Mouse (Mus musculus) thymus, postnatal 0 days (tissue): Measurements from ENCODE around the gene Rab1a. TPM values are rescaled to one million over a fixed set of nuclear protein-coding genes. Genes with fewer than 3 reads are reported as not detected.
"Not testable (repeated sequence)": the region's sequence is repeated elsewhere in the genome, so short reads cannot be mapped to it uniquely, and the experiment has no call there.

Experiments
- DNase-seq: peaks from one replicate; pipeline ENCODE4 v3.0.0-alpha.2; 2015; ENCODE audit warnings: low spot score
- polyA plus RNA-seq: library from polyadenylated mRNA; unstranded; fragments of >200 nt; fragmentation: Nextera tagmentation; extraction: Ambion mirVana; gene quantifications from 2 replicates; pipeline ENCODE4 v1.2.1, GENCODE M21; 2015

The Rab1a gene
- 172 and 180 TPM in 2 replicates for polyA plus RNA-seq

DNA sequence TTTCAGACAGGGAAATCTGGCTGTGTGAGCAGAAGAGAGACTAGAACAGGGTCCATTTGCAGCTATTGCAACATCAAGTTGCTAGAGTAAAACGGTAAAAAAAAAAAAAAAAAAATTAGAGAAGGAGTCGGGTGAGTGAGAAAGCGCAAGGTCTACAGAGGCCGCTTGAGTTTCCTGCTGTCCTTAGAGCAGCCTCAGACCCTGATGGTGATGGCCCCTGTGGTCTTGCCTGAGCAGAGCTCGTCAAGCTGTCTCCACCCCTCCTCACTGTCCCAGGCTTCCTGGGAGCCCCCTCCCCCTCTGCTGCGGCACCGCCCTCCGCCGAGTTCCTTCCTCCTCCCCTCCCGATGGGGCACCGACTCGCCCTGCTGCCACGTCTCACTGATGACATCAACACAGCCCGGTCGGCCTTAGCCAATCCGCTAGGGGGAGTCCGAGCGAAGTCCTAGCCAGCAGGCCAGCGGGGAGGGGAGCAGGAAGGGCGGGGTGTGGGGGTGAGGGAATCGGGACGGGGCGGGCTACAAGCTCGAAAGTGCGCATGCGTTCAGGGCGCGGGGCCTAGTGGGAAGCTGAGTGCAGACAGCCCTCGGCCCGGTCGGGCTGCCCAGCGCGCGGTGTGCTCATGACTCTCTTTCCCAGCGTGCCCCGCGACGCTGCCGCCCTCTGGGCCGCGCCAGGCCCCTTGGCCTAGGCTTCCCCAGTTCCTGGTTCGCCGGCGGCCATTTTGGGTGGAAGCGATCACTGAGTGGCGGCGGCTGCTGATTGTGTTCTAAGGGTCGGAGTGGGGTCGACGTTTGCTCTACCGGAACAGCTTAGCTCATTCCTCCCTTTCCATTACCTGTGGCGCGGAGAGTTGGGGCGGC, at the start of gene Rab1a:
Gene Rab1a, plus strand, starts transcription at position 720 of the 863 bp plus-strand sequence.
- DNase-seq = peak; percentile 100

DNA sequence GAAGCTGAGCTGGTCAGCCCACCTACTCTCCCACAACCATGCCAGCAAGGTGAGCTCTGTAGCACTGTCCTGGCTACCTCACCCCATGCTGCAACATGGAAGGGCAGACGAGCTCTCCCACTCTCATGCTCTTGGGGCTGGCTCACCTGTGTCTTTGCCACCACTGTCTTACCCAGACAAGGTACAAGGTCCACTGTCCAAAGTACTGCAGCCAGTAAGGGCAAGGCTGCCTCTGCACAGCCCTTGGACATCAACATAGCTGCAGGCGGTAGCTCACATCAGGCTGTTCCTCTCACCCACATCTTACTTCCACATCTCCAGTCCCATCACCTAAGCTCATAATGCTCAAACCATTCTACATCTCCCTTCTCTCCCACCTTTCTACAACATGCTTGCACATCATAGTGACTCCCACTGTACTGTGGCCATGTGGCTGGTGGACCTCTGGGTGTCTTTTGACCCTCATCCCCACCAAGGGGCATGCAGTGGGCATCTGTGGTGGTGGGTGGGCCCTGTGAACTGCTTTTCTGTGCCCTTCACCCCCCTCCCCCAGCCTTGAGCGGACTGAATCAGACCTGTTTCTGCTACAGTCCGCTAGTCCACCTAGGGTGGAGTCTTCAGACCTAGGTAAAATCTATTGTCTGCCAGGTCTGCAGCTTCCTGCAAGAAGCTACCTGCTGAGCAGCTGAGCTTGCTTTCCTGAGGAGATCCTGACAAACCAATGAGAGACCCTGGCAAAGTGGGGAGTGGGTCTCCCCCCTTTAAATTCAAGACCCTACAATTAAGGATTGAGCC, 48.9 kb upstream of the Rab1a start:
- no peak for DNase-seq

DNA sequence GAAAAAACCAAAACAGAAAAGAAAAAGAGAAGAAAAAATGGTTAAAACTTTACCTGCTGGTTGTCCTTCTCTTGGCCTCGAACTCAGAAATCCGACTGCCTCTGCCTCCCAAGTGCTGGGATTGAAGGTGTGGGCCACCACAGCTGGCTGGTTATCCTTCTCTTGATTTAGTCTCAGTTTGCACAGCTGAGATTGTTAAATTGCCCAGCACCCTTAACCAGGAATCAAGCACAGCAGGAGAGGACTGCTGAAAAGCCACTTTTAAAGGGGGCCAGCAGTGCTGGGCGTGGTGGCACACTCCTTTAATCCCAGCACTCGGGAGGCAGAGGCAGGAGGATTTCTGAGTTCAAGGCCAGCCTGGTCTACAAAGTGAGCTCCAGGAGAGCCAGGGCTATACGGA, 47.7 kb upstream of the Rab1a start:
- DNase-seq = not testable (repeated sequence)

DNA sequence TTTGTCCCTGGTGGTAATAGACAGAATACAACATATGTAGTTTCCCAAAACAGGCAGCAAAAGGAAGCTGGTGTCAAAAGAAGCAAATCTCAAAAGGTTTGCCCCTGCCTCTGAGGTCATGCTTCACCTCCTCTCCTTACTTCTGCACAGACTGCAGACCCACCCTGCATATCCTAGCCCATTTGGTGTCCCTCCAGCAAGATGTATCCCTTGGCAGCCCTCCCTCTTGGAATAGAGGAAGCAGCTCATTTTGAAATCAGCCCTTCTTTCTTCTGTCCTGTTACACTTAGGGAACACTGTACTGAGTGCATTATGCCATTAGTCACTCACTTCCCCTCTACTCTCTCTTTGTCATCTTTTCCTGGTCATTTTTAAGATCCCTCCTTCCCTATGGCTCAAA, 42.4 kb upstream of the Rab1a start:
- DNase-seq = no peak

DNA sequence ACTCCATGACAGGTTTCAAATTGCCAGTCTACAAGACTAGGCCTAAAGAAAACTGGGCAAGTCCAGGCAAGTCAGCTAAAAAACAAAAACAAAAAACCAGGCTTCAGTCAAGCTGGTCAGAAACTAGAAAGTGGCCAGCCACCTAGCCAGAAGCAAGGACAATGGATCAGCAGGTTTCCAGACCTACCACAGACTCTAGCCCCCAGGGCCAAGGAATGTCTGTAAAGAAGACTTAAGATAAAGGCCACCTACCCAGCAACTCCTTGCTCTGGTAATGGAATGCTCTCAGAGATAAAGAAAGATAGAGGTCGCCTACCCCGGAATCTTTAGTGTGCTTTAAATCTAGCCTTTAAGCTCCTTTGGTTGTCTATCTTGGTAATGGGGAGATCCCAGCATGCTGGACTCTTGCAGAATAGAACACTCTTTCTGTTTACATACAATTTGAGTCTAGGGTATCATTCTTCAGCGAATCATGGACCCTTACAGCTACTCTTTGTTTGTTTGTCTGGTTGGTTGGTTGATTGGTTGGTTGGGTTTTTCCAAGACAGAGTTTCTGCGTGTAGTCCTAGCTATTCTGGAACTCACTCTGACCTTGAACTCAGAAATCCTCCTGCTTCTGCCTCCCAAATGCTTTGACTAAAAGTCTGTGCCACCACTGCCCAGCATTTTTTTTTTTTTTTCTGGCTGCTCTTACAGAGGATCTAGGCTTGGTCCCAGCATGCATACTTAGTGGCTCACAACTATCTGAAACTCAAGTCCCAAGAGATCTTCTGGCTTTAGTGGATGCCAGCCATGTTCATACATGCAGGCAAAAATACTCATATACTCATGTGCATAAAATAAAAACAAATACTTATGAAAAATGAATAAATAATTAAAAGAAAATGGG, 36.0 kb upstream of the Rab1a start:
- no peak for DNase-seq

DNA sequence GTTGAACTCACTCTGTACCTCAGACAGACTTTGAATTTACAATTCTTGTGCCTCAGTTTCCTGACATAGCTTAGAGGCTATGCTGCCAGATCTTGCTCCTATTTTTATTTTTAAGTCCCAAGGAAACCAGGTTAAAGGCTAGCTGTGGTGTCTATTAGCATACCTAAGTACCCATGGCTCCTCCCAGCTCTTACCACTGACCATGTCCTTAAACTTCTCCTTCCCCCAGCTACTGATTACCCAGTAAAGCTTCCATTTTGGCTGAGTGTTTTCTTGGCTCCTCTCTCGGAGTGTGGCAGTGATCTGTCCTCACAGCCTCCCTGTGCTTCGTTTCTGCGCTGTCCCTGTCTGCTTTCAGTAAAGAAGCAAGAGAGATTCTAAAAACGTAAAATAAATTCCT, 35.2 kb upstream of the Rab1a start:
- DNase-seq = no peak

DNA sequence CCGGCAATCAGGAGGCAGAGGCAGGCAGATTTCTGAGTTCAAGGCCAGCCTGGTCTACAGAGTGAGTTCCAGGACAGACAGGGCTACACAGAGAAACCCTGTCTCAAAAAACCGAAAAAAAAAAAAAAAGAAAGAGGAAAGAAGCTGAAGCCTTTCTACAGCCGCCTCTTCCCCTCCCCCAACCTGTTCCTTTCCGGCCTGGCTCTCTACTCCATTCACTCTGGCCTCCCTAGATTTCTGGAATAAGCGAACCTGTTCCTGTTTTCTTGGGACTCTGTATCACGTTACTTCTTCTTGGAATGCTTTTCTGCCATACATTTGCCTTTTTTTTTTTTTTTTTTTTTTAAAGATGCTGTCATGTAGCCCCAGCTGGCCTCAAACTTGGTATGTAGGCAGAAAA, 34.8 kb upstream of the Rab1a start:
- DNase-seq = not testable (repeated sequence)

DNA sequence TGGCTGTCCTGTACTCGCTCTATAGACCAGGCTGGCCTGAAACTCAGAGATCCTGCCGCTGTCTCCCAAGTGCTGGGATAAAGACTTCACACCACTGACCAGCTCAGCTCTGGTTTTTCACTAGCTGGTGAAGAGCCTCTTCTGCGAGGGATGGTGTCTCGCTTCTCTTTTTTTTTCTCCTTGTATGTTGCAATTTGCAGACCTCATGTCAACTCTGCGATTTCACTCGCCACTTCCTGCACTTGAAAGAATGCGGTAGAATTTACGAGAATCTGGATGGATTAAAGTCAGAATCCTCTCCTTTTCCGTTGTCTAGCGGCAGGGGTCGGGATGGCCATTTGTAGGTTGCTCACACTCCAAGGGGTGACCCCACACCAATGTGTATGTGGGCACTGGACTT, 32.3 kb upstream of the Rab1a start:
- DNase-seq = no peak

DNA sequence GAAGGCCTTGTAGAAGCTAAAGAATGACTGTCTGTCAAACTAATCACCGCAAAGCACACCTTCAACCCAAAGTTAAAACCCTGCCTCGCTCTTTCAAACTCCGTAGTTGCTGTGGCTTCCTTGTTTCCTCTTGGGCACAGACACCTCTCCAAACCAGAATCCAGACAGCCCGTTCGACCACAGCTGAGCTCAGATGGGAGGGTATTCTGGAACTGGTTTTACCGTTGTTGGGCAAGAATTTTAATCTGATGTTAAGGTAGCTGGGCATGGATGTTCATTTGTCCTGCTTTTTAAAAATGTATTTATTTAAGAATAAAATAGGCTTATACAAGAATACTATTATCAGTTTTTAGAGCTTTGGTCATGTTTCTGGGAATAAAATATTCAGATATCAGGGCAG, 14.0 kb upstream of the Rab1a start:
- no peak for DNase-seq

DNA sequence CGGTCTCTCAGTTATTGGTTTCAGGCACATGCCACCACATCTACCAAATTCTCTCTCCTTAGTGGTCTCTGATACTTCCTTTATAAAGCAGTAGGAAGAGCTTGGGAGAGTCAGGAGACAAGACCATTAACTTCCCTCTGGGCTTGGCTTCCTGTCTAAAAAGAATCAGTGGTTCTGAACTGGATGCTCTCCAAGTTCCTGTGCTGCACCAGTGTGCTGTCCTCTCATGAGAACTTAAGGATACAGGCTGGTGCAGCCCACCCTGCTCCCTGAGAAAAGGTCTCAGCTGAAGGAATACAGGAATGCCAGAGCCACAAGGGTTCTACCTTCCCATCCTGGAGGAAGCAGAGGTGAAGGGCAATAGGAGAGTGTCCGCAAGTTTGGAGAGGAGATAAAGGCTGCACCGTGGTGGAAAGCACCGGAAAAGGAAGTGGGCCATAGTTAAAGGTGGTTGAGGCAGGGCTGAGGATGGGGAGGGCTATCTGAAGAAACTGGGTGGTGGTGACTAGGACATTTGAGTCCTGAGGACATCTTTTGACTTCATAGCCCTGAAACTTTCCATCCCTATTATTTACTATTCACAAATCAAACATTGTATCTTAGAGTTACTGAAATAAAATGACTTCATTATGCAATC, 8.0 kb upstream of the Rab1a start:
- DNase-seq = no peak

DNA sequence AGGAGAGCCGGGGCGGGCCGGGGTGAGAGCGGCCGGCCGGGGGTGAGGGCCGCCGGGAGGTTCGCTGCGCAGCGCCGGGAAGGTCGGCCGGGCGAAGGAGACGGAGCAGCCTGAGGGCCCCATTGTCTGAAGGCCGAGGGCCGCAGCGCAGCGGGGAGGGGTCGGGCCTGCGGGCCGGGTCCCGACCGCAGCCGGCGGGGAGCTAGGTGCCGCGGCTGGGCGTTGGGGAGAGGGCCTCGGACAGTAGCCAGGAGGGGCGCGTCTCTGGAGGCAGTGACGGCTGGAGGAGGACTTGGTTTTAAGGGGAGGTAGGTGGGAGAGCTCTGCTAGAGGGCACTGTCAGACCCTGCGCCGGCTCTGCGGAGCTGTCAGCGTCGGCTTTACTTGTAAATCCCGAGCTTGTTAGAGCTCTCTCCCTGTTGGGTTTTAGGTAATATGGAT, 449 bp downstream of the Rab1a start:
- DNase-seq = peak; percentile 41

DNA sequence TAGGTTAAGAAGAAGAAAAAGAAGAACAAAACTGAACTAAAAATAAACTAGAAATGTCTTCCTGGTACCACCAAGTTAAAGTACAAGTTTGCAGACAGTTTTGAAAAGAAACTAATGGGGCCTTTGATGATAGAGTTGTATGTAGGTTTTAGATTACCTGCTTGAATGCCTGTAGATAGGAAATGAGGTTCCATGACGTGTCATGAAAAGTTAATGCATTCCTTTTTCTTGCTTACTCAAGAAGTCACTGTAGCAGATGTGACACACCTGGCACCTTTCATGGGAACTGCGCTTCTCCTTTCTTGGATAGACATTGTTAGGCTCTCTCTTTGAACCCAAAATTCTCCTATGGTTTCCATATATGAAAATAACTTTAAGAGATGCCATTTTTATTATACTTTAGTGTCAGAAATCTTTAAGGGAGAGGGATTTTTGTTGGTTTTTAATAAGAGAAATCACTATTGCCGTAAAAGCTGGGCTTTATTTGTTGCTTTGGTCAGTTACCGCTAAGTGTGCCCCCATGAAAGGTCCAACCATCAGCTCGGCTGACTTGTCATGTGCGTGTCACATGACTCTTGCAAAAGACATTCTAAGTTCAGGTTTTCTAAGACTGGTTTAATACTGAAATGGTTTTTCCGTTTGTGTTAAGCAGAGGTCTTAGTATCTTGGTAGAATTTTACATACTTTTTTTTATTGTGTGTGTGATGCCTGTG, 1.2 kb downstream of the Rab1a start:
- peak; percentile 29 for DNase-seq

DNA sequence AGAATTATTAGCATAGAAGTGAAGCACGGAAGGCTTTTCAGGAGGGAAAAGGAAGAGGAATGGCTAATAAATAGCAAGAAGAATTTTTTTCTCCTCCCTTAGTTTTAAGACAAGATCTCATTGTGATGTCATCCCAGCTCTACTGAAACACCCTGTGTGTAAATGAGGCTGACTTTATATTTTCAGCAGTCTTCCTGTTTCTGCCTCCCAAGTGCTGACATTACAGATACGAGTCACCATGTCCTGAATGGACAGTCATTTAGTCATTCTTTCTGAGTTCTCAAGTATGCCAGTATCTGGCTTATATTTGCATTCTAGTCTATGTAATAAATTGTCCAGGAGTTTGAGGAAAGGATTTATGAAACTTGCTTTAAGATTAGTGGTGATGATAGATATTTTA, 3.1 kb downstream of the Rab1a start:
- no peak for DNase-seq

DNA sequence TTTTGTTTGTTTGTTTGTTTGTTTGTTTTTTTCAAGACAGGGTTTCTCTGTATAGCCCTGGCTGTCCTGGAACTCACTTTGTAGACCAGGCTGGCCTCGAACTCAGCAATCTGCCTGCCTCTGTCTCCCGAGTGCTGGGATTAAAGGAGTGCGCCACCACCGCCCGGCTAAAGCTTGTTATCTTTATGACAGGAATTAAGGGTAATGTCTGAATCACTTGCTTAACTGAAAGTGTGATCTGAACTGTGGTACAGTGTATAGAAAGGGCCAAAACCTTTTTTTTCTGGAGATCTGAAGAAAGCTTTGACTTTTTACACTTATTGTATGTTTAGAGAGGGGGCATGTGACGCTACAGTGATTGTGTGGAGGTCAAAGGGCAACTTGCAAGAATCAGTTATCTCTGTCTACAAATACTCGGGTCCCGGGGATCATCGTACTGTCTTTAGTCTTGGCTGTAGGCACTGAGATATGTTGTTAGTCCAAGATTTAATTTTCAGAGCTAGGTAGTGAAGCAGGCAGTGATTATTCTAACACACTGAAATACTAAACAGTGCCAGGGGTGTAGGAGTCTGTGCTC, 3.7 kb downstream of the Rab1a start:
- DNase-seq = no peak

DNA sequence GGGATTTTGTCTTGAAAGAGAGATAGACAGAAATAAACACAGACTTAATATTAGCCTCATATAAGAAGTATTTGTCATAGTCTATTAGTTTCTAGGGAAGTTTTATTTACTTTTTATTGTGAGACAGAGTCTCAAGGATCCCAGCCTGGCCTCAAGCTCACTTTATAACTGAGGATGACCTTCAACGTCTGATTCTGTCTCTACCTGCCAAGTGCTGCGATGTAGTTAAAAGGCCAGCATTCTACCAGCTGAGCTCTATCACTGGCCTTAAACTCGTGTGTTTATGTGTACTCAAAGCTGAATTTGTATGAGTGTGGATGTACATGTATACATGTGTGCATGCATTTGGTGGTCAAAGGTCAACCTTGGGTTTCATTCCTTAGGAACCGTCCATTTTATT, 4.3 kb downstream of the Rab1a start:
- DNase-seq = no peak

DNA sequence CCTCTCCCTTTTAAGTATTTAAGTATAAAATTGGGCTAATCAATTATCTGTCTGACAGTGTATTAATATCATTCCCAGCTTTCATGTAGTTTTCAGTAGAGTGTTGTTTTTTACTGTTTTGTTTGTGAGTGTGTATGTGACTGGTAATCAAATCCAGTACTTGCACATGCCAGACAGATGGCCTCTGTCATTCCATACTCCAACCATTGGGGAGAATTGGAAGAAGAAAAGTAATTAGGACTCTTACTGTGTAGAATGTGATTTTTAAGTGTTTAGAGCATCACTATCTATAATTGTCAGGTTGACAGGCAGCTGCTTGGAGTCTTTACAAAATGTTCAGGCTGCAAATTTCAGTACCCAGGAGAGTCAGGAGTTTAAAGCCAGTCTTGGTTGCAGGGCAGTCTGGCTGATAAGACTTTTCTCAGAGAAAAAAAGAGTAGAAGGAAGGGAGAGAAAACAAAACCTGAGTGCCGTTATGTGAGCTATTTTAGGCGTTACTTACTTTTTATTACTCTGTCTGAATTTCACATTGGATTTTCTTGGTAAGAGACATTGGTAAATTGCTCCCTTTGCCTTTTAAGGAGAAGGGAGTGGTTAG, 5.5 kb downstream of the Rab1a start:
- no peak for DNase-seq

DNA sequence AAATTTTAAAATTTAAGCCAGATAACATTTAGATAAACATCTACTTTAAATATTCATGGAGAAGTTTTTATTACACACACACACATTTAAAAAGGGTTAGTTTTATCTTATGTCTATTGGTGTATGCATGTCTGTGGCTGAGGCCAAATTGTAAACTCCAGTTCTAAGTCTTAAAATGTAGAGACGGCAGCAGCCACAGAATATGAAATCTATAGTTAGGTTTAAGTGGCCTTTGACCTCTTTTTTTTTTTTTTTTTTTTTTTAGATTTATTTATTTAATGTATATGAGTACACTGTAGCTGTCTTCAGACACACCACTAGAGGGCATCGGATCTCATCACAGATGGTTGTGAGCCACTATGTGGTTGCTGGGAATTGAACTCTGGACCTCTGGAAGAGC, 6.4 kb downstream of the Rab1a start:
- no peak for DNase-seq

DNA sequence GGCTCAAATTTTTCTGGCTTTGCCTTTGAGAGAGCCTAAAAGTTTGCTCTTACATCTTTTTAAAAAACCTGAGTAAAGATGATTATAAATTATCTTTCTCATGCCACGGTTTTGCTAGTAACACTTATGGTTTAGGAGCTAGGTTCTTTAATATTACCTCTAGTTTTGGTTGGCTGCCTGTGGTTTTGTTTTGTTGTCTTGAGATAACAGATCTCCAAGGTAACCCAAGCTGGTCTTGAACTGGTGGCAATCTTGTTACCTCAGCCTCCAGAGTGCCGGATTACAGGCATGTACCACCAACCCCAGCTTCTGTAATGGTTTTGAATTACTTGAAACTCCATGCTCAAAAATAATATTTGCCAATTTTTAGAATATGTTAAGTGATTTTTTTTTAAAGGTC, 10.6 kb downstream of the Rab1a start:
- DNase-seq = no peak

DNA sequence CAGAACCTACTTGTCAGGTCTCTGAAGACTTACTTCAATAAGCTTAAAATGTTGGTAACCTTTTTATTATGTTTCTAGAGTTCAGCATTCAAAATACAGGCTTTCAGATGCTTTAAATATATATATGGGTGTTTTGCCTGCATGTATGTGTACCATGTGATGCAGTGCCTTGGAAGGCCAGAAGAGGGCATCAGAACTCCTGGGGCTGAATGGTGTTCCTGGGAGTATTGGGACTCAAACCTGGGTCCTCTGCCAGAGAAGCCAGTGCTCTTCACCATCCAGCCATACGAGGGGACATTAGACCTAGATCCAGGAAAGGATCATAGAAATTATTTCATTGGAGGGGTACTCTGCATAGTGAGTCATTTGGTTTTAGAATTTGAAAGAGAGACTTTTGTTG, 13.5 kb downstream of the Rab1a start:
- no peak for DNase-seq

DNA sequence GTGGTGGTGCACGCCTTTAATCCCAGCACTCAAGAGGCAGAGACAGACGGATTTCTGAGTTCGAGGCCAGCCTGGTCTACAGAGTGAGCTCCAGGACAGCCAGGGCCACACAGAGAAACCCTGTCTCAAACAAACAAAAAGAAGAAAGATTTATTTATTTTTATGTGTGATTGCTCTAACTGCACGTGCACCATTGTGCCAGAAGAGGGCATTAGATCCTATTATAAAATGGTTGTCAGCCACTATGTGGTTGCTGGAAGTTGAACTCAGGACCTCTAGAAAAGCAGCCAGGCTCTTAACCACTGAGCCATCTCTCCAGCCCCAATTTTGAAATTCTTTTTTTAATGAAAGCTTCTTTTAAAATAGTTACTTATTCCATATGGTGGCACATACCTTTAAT, 15.2 kb downstream of the Rab1a start:
- peak; percentile 21 for DNase-seq
